Mouse (Mus musculus): ENCODE results near the gene Tec. TPM values are rescaled to one million over a fixed set of nuclear protein-coding genes. Genes with fewer than 3 reads are reported as not detected.

Gene Tec
- polyA plus RNA-seq, 1 experiment from 2014 or later: 5.2 TPM

GRCm38 (mm10) chr5:72746461-72746860, 121.8 kb downstream of the Tec start:
- H3K27me3 ChIP-seq: no peaks in the 10 kb centered on the region
- 0 out of 2 replicates have a peak, but pooled peaks cover 3% of the 10 kb centered on the region for H3K4me1 ChIP-seq
- no peaks in the 10 kb centered on the region for H3K9me3 ChIP-seq
- no peaks in the 10 kb centered on the region for H3K36me3 ChIP-seq
- no peak overlapping the region for H3K4me2 ChIP-seq (replicated peaks)
- no peak overlapping the region for H3K9ac ChIP-seq (replicated peaks)
- WGBS: 89% methylated on average over 4 of the region's 4 CpGs
- no peak overlapping the region for H3K4me3 ChIP-seq
- no peak overlapping the region for H3K27ac ChIP-seq (replicated peaks)
- ATAC-seq (ENCODE audit: low FRiP score, low read depth): no peak

GRCm38 (mm10) chr5:72743103-72743502, 125.2 kb downstream of the Tec start:
- Histone ChIP-seq H3K9me3 (no peaks in the 10 kb centered on the region), H3K27me3 (no peaks in the 10 kb centered on the region), H3K36me3 (no peaks in the 10 kb centered on the region), H3K4me3 (no peak overlapping the region), H3K27ac (replicated peaks) (no peak overlapping the region), H3K9ac (replicated peaks) (no peak overlapping the region), H3K4me2 (replicated peaks) (no peak overlapping the region), H3K4me1 (no peaks in the 10 kb centered on the region)
- no peak for ATAC-seq (ENCODE audit: low FRiP score, low read depth)
- 94% methylated on average over 6 of the region's 6 CpGs for WGBS

GRCm38 (mm10) chr5:72736868-72737267, 131.4 kb downstream of the Tec start:
- Histone ChIP-seq H3K27ac (replicated peaks) (no peak overlapping the region), H3K4me1 (no peaks in the 10 kb centered on the region), H3K9ac (replicated peaks) (no peak overlapping the region), H3K27me3 (no peaks in the 10 kb centered on the region), H3K9me3 (no peaks in the 10 kb centered on the region), H3K4me2 (replicated peaks) (no peak overlapping the region), H3K4me3 (no peak overlapping the region), H3K36me3 (no peaks in the 10 kb centered on the region)
- 76% methylated on average over 7 of the region's 7 CpGs for WGBS
- ATAC-seq (ENCODE audit: low FRiP score, low read depth): no peak

GRCm38 (mm10) chr5:72736437-72736836, 131.8 kb downstream of the Tec start:
- Histone ChIP-seq H3K27me3 (no peaks in the 10 kb centered on the region), H3K9me3 (no peaks in the 10 kb centered on the region), H3K36me3 (no peaks in the 10 kb centered on the region), H3K4me1 (no peaks in the 10 kb centered on the region), H3K4me3 (no peak overlapping the region), H3K27ac (replicated peaks) (no peak overlapping the region), H3K9ac (replicated peaks) (no peak overlapping the region), H3K4me2 (replicated peaks) (no peak overlapping the region)
- no peak for ATAC-seq (ENCODE audit: low FRiP score, low read depth)
- 90% methylated on average over 8 of the region's 8 CpGs for WGBS

GRCm38 (mm10) chr5:72735763-72736162, 132.5 kb downstream of the Tec start:
- Histone ChIP-seq H3K4me2 (replicated peaks) (no peak overlapping the region), H3K9me3 (no peaks in the 10 kb centered on the region), H3K27ac (replicated peaks) (no peak overlapping the region), H3K9ac (replicated peaks) (no peak overlapping the region), H3K4me3 (no peak overlapping the region), H3K27me3 (no peaks in the 10 kb centered on the region), H3K36me3 (no peaks in the 10 kb centered on the region), H3K4me1 (no peaks in the 10 kb centered on the region)
- no peak for ATAC-seq (ENCODE audit: low FRiP score, low read depth)
- WGBS: 66% methylated on average over 7 of the region's 7 CpGs

GRCm38 (mm10) chr5:72732885-72733284, 135.4 kb downstream of the Tec start:
- no peak for ATAC-seq (ENCODE audit: low FRiP score, low read depth)
- Histone ChIP-seq H3K36me3 (no peaks in the 10 kb centered on the region), H3K9me3 (no peaks in the 10 kb centered on the region), H3K9ac (replicated peaks) (no peak overlapping the region), H3K27ac (replicated peaks) (no peak overlapping the region), H3K4me2 (replicated peaks) (no peak overlapping the region), H3K27me3 (no peaks in the 10 kb centered on the region), H3K4me3 (no peak overlapping the region), H3K4me1 (no peaks in the 10 kb centered on the region)
- WGBS: 83% methylated on average over 1 of the region's 1 CpGs

GRCm38 (mm10) chr5:72725404-72725803, 142.9 kb downstream of the Tec start:
- no peaks in the 10 kb centered on the region for H3K27me3 ChIP-seq
- no peaks in the 10 kb centered on the region for H3K4me1 ChIP-seq
- ATAC-seq (ENCODE audit: low FRiP score, low read depth): no peak
- H3K9me3 ChIP-seq: no peaks in the 10 kb centered on the region
- H3K36me3 ChIP-seq: no peaks in the 10 kb centered on the region
- H3K9ac ChIP-seq (replicated peaks): no peak overlapping the region
- no peak overlapping the region for H3K27ac ChIP-seq (replicated peaks)
- no peak overlapping the region for H3K4me3 ChIP-seq
- H3K4me2 ChIP-seq (replicated peaks): no peak overlapping the region
- 82% methylated on average over 3 of the region's 3 CpGs for WGBS

GRCm38 (mm10) chr5:72723429-72723828, 144.9 kb downstream of the Tec start:
- Histone ChIP-seq H3K9ac (replicated peaks) (no peak overlapping the region), H3K9me3 (no peaks in the 10 kb centered on the region), H3K36me3 (no peaks in the 10 kb centered on the region), H3K27ac (replicated peaks) (no peak overlapping the region), H3K27me3 (no peaks in the 10 kb centered on the region), H3K4me2 (replicated peaks) (no peak overlapping the region), H3K4me1 (no peaks in the 10 kb centered on the region), H3K4me3 (no peak overlapping the region)
- 82% methylated on average over 2 of the region's 2 CpGs for WGBS
- ATAC-seq (ENCODE audit: low FRiP score, low read depth): no peak

GRCm38 (mm10) chr5:72720587-72720986, 147.7 kb downstream of the Tec start:
- H3K27ac ChIP-seq (replicated peaks): no peak overlapping the region
- no peak overlapping the region for H3K9ac ChIP-seq (replicated peaks)
- H3K9me3 ChIP-seq: no peaks in the 10 kb centered on the region
- H3K4me3 ChIP-seq: no peak overlapping the region
- 64% methylated on average over 7 of the region's 7 CpGs for WGBS
- ATAC-seq (ENCODE audit: low FRiP score, low read depth): no peak
- H3K36me3 ChIP-seq: no peaks in the 10 kb centered on the region
- no peaks in the 10 kb centered on the region for H3K27me3 ChIP-seq
- no peak overlapping the region for H3K4me2 ChIP-seq (replicated peaks)
- H3K4me1 ChIP-seq: no peaks in the 10 kb centered on the region

- no peaks in the 10 kb centered on the region for H3K9me3 ChIP-seq
- no peak for ATAC-seq (ENCODE audit: low FRiP score, low read depth)
- H3K36me3 ChIP-seq: no peaks in the 10 kb centered on the region
- WGBS: 31% methylated on average over 4 of the region's 4 CpGs
- no peak overlapping the region for H3K4me2 ChIP-seq (replicated peaks)
- no peaks in the 10 kb centered on the region for H3K4me1 ChIP-seq
- no peak overlapping the region for H3K27ac ChIP-seq (replicated peaks)
- no peak overlapping the region for H3K9ac ChIP-seq (replicated peaks)
- no peak overlapping the region for H3K4me3 ChIP-seq
- H3K27me3 ChIP-seq: no peaks in the 10 kb centered on the region
These were observed 157.6 kb downstream of the Tec start for GRCm38 (mm10) chr5:72710572-72711278.

GRCm38 (mm10) chr5:72709976-72710375, 158.3 kb downstream of the Tec start:
- H3K27ac ChIP-seq (replicated peaks): no peak overlapping the region
- no peaks in the 10 kb centered on the region for H3K4me1 ChIP-seq
- H3K36me3 ChIP-seq: no peaks in the 10 kb centered on the region
- no peak overlapping the region for H3K4me2 ChIP-seq (replicated peaks)
- H3K27me3 ChIP-seq: no peaks in the 10 kb centered on the region
- no peaks in the 10 kb centered on the region for H3K9me3 ChIP-seq
- no peak overlapping the region for H3K9ac ChIP-seq (replicated peaks)
- WGBS: 91% methylated on average over 9 of the region's 9 CpGs
- no peak for ATAC-seq (ENCODE audit: low FRiP score, low read depth)
- H3K4me3 ChIP-seq: no peak overlapping the region

- no peak overlapping the region for H3K4me3 ChIP-seq
- H3K4me2 ChIP-seq (replicated peaks): no peak overlapping the region
- no peaks in the 10 kb centered on the region for H3K27me3 ChIP-seq
- no peaks in the 10 kb centered on the region for H3K36me3 ChIP-seq
- no peak overlapping the region for H3K9ac ChIP-seq (replicated peaks)
- no peaks in the 10 kb centered on the region for H3K9me3 ChIP-seq
- H3K27ac ChIP-seq (replicated peaks): no peak overlapping the region
- H3K4me1 ChIP-seq: no peaks in the 10 kb centered on the region
- no peak for ATAC-seq (ENCODE audit: low FRiP score, low read depth)
- WGBS: 89% methylated on average over 13 of the region's 13 CpGs
These were observed 158.8 kb downstream of the Tec start for GRCm38 (mm10) chr5:72709451-72709850.

- H3K4me1 ChIP-seq: no peaks in the 10 kb centered on the region
- H3K27ac ChIP-seq (replicated peaks): no peak overlapping the region
- no peak overlapping the region for H3K9ac ChIP-seq (replicated peaks)
- H3K9me3 ChIP-seq: no peaks in the 10 kb centered on the region
- H3K4me3 ChIP-seq: no peak overlapping the region
- H3K36me3 ChIP-seq: no peaks in the 10 kb centered on the region
- no peak overlapping the region for H3K4me2 ChIP-seq (replicated peaks)
- no peak for ATAC-seq (ENCODE audit: low FRiP score, low read depth)
- 59% methylated on average over 10 of the region's 10 CpGs for WGBS
- H3K27me3 ChIP-seq: no peaks in the 10 kb centered on the region
These were observed 161.6 kb downstream of the Tec start for GRCm38 (mm10) chr5:72706722-72707121.
